Mouse (Mus musculus) midbrain, postnatal 0 days (tissue): Measurements from ENCODE around the gene Dbn1. TPM values are rescaled to one million over a fixed set of nuclear protein-coding genes. Genes with fewer than 3 reads are reported as not detected.

Experiments used
- ATAC-seq: fragments of 200-750 bp; cut with Nextera tagmentation; 2 replicates; pipeline ENCODE4 v1.8.0; 2017; ENCODE audit warnings: moderate number of reproducible peaks, mild to moderate bottlenecking, moderate TSS enrichment, moderate library complexity; ENCODE audit not compliant: low FRiP score
- DNase-seq: peaks from one replicate; pipeline ENCODE4 v3.0.0-alpha.2; 2015; ENCODE audit warnings: low spot score
- H3K27ac ChIP-seq: fragments of 300-500 bp; sonication (generic); 2 replicates; pipeline ENCODE4 v1.5.1; 2014; ENCODE audit warnings: low read depth, mild to moderate bottlenecking, low read length, mixed read lengths
- H3K27me3 ChIP-seq: fragments of 300-500 bp; sonication (generic); 2 replicates; pipeline ENCODE4 v1.6.1; 2014; ENCODE audit warnings: low read length, control low read depth, mixed read lengths; ENCODE audit not compliant: insufficient read depth
- H3K36me3 ChIP-seq: fragments of 300-500 bp; sonication (generic); 2 replicates; pipeline ENCODE4 v1.6.1; 2014; ENCODE audit warnings: low read length, control low read depth, mixed read lengths; ENCODE audit not compliant: insufficient read depth
- H3K4me1 ChIP-seq: fragments of 300-500 bp; sonication (generic); 2 replicates; pipeline ENCODE4 v1.6.1; 2014; ENCODE audit warnings: mild to moderate bottlenecking, control low read depth, antibody characterized with exemption, low read length, mixed read lengths; ENCODE audit not compliant: insufficient read depth
- H3K4me2 ChIP-seq: fragments of 300-500 bp; sonication (generic); 2 replicates; pipeline ENCODE4 v1.6.1; 2014; ENCODE audit warnings: low read depth, mild to moderate bottlenecking, low read length, mixed read lengths; ENCODE audit not compliant: poor library complexity, severe bottlenecking
- H3K4me3 ChIP-seq: fragments of 300-500 bp; sonication (generic); 2 replicates; pipeline ENCODE4 v1.5.1; 2014; ENCODE audit warnings: low read depth, mild to moderate bottlenecking, low read length, moderate library complexity
- H3K9ac ChIP-seq: fragments of 300-500 bp; sonication (generic); replicated peaks from 2 replicates; pipeline ENCODE4 v1.6.1; 2014; ENCODE audit warnings: mild to moderate bottlenecking, low read length, moderate library complexity, mixed read lengths; ENCODE audit not compliant: poor library complexity, severe bottlenecking
- H3K9me3 ChIP-seq: fragments of 300-500 bp; sonication (generic); 2 replicates; pipeline ENCODE4 v1.6.1; 2016; ENCODE audit warnings: low read length, control low read depth
- CTCF ChIP-seq: IDR thresholded peaks from 2 replicates; pipeline ENCODE4 v1.5.1; 2016; ENCODE audit warnings: antibody characterized with exemption, mild to moderate bottlenecking
- WGBS: fragments of 180-500 bp; shearing (Covaris S2); extraction: QIAGEN DNeasy Blood & Tissue Kit; methylation state at CpG from one replicate; pipeline ENCODE4 v1.1.7; 2014; 5-methylcytosine and 5-hydroxymethylcytosine counted together
- polyA plus RNA-seq: library from polyadenylated mRNA; unstranded; fragments of >200 nt; fragmentation: Nextera tagmentation; extraction: Ambion mirVana; gene quantifications from 2 replicates; pipeline ENCODE4 v1.2.1, GENCODE M21; 2015
- total RNA-seq: library from RNA; depleted of rRNA; stranded (reverse); fragments of >200 nt; gene quantifications from 2 replicates; pipeline ENCODE4 v1.2.3, GENCODE M21; 2014

Gene Dbn1
- total and polyA plus RNA-seq, 2 experiments from 2014 or later: 484 to 510 TPM

DNA sequence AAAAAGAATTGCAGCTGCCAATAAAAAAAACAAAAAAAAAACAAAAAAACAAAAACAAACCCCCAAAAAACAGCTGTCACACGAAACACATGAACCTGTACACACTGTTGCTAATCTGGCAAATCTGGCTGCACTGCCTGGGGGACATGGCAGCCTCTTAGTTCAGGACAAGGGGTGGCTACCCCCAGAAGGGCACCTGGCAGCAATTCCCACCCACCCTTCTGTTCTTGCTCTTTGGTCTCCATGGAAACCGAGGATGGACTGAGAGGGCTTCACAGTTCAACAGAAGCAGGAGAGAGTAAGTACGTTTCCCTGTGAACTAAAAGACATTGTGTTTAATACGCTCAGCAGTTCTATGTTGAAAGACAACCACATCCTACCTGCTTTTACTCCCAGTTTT is 7.8 kb upstream of the Dbn1 start:
- H3K4me3 ChIP-seq: no peak overlapping the region
- no peak for DNase-seq
- peaks cover 4% of the 10 kb centered on the region for H3K4me1 ChIP-seq
- 0 out of 2 replicates have a peak overlapping the region, but pooled peaks have one; percentile 20 for H3K27ac ChIP-seq
- H3K36me3 ChIP-seq: peaks cover 6% of the 10 kb centered on the region; the same call in 1 of the 2 replicates
- no peak for TF ChIP-seq CTCF
- H3K4me2 ChIP-seq: no peak overlapping the region
- no peaks in the 10 kb centered on the region for H3K9me3 ChIP-seq
- H3K9ac ChIP-seq: no peak overlapping the region
- ATAC-seq: no peak
- 11% methylated on average over 4 of the region's 4 CpGs for WGBS
- H3K27me3 ChIP-seq: no peaks in the 10 kb centered on the region

DNA sequence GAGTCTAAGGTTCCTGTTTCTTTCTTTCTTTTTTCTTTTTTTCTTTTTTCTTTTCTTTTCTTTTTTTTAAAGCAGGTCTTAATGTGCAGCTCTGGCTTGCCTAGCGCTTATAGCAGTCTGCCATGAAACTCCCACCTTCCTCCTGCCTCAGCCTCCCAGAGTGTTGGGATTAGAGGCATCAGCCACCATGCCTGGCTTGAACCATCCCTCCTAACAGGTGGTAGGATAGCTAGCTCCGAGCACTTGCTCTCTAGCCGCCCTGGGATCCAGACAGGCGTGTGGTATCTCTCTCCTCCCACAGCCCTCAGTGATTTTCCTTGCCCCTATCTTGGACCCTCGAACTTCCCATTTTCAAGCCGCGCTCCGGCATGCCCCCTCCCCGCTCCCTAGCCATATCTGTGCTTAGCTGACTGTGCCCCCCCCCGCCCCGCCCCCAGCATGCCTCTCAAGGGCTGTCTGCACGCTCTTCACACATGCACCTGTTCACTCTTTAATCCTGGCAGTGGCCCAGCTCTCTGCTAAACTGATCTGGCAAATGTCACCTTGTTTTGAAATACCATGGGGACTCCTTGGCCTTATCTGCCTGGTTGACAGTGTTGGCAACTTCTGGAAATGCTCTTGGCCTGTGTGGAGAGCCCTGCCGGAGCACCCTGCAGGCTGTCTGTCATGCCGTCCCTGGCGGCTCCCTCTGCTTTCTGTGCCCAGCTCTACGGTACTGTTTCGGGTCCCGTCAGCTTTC is 7.1 kb upstream of the Dbn1 start:
- 19% methylated on average over 18 of the region's 18 CpGs for WGBS
- no peak for ATAC-seq
- Histone ChIP-seq H3K4me3 (no peak overlapping the region), H3K9ac (no peak overlapping the region), H3K4me1 (peaks cover 4% of the 10 kb centered on the region), H3K36me3 (peaks cover 6% of the 10 kb centered on the region; the same call in 1 of the 2 replicates), H3K9me3 (no peaks in the 10 kb centered on the region), H3K27me3 (no peaks in the 10 kb centered on the region), H3K4me2 (no peak overlapping the region), H3K27ac (no peak overlapping the region)
- peak; percentile 72 for DNase-seq
- no peak for TF ChIP-seq CTCF

- no peak overlapping the region for H3K4me3 ChIP-seq
- H3K9me3 ChIP-seq: no peaks in the 10 kb centered on the region
- 20% methylated on average over 2 of the region's 2 CpGs for WGBS
- H3K4me1 ChIP-seq: peaks cover 4% of the 10 kb centered on the region
- no peak overlapping the region for H3K27ac ChIP-seq
- TF ChIP-seq CTCF: peak; percentile 17; the same call in 1 of the 2 replicates
- no peak for ATAC-seq
- no peaks in the 10 kb centered on the region for H3K27me3 ChIP-seq
- no peak overlapping the region for H3K4me2 ChIP-seq
- no peak overlapping the region for H3K9ac ChIP-seq
- H3K36me3 ChIP-seq: peaks cover 6% of the 10 kb centered on the region; the same call in 1 of the 2 replicates
- no peak for DNase-seq
Measured at GRCm38 (mm10) chr13:55494257-55494656, 6.3 kb upstream of the Dbn1 start.

GRCm38 (mm10) chr13:55486916-55487577 is 864 bp downstream of the Dbn1 start:
- no peak for TF ChIP-seq CTCF

DNA sequence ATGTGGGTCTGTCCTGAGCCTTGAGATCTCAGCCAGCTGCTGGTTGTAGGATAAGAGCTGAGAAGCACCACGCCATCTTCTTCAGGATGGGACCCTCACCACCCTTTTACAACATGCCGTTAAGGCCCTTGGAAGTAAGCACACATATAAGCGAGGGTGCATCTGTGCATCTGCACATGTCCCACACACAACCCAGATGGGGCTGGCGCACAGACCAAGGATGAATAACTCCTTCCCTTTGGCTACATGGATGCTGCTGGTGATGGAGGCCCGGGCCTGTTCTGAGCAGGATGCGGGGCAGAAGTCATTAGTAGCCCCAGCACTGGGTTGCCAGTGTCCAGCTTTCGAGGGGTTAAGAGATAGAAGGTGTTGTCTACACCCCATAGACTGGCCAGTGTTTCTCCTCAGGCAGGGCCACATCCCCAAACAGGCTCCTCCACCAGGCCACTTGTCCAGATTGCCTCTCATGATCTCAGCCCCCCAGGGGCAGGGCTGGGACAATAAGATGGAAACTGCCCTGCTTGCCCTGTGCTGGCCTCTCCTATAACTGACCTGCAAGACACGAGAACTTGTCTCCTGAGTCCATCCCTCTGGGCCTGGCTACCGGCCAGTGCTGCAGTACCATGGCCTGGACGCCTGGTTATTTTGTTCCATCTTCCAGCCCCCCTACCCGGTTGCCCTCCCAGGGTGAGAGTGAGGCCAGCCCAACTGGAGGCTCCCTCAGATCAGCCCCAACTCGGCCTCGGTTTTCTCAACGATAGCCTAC is 1.7 kb downstream of the Dbn1 start:
- Histone ChIP-seq H3K4me1 (peaks cover 11% of the 10 kb centered on the region; the same call in 1 of the 2 replicates), H3K9me3 (no peaks in the 10 kb centered on the region), H3K27me3 (no peaks in the 10 kb centered on the region), H3K4me3 (peak overlapping the region; percentile 75), H3K4me2 (peak overlapping the region; percentile 97), H3K9ac (peak overlapping the region; percentile 98), H3K36me3 (peaks cover 20% of the 10 kb centered on the region), H3K27ac (peak overlapping the region; percentile 99)
- WGBS: 19% methylated on average over 14 of the region's 14 CpGs
- no peak for DNase-seq
- ATAC-seq: no peak
- no peak for TF ChIP-seq CTCF

More at GRCm38 (mm10) chr13:55486916-55487577, 864 bp downstream of the Dbn1 start:
- Histone ChIP-seq H3K9me3 (no peaks in the 10 kb centered on the region), H3K4me2 (peak overlapping the region; percentile 97), H3K9ac (peak overlapping the region; percentile 98), H3K36me3 (peaks cover 11% of the 10 kb centered on the region), H3K4me3 (peak overlapping the region; percentile 75), H3K27me3 (no peaks in the 10 kb centered on the region), H3K27ac (peak overlapping the region; percentile 99), H3K4me1 (peaks cover 11% of the 10 kb centered on the region; the same call in 1 of the 2 replicates)
- DNase-seq (peak; percentile 63), ATAC-seq (peak; percentile 42)
- under 1% methylated on average over 28 of the region's 29 CpGs for WGBS
